Mouse (Mus musculus) intestine, embryonic 14.5 days (tissue): ENCODE results near the gene Tom1. TPM values are rescaled to one million over a fixed set of nuclear protein-coding genes. Genes with fewer than 3 reads are reported as not detected.
A peak's percentile ranks its signal among the peaks of the same experiment; 100 is the strongest.

Source experiments
- ATAC-seq: fragments of 200-750 bp; cut with Nextera tagmentation; replicated peaks from 2 replicates; pipeline ENCODE4 v1.8.0; 2017; ENCODE audit warnings: low read depth, moderate number of reproducible peaks, moderate TSS enrichment, moderate library complexity; ENCODE audit not compliant: low FRiP score, low TSS enrichment
- DNase-seq: peaks from one replicate; pipeline ENCODE4 v3.0.0-alpha.2; 2018; ENCODE audit warnings: low spot score
- H3K27ac ChIP-seq: fragments of 300-500 bp; sonication (generic); 2 replicates; pipeline ENCODE4 v1.5.1; 2014; ENCODE audit warnings: low read depth, mild to moderate bottlenecking, control low read depth
- H3K27me3 ChIP-seq: fragments of 300-500 bp; sonication (generic); replicated peaks from 2 replicates; pipeline ENCODE4 v1.6.1; 2014; ENCODE audit warnings: low read length, control low read depth; ENCODE audit not compliant: control insufficient read depth, insufficient read depth
- H3K36me3 ChIP-seq: fragments of 300-500 bp; sonication (generic); 2 replicates; pipeline ENCODE4 v1.6.1; 2014; ENCODE audit warnings: low read length, control low read depth; ENCODE audit not compliant: control insufficient read depth, insufficient read depth
- H3K4me1 ChIP-seq: fragments of 300-500 bp; sonication (generic); replicated peaks from 2 replicates; pipeline ENCODE4 v1.6.1; 2014; ENCODE audit warnings: low read length, control low read depth, mixed read lengths; ENCODE audit not compliant: control insufficient read depth, insufficient read depth
- H3K4me2 ChIP-seq: fragments of 300-500 bp; sonication (generic); 2 replicates; pipeline ENCODE4 v1.6.1; 2014; ENCODE audit warnings: low read length
- H3K4me3 ChIP-seq: fragments of 300-500 bp; sonication (generic); 2 replicates; pipeline ENCODE4 v1.5.1; 2014; ENCODE audit warnings: low read depth, low read length, control low read depth, mixed read lengths
- H3K9ac ChIP-seq: fragments of 300-500 bp; sonication (generic); 2 replicates; pipeline ENCODE4 v1.6.1; 2014; ENCODE audit warnings: mild to moderate bottlenecking, low read length
- H3K9me3 ChIP-seq: fragments of 300-500 bp; sonication (generic); 2 replicates; pipeline ENCODE4 v1.6.1; 2016; ENCODE audit warnings: low read length, control low read depth; ENCODE audit not compliant: control insufficient read depth
- WGBS: fragments of 180-500 bp; shearing (Covaris S2); extraction: QIAGEN DNeasy Blood & Tissue Kit; methylation state at CpG from one replicate; pipeline ENCODE4 v1.1.7; 2014; 5-methylcytosine and 5-hydroxymethylcytosine counted together
- polyA plus RNA-seq: library from polyadenylated mRNA; unstranded; fragments of >200 nt; fragmentation: Nextera tagmentation; extraction: Ambion mirVana; gene quantifications from 2 replicates; pipeline ENCODE4 v1.2.1, GENCODE M21; 2014

Gene Tom1
- polyA plus RNA-seq, 1 experiment from 2014 or later: 27.2 TPM

GRCm38 (mm10) chr8:75053342-75053741 is 19.8 kb downstream of the Tom1 start:
- Histone ChIP-seq H3K36me3 (no peaks in the 10 kb centered on the region), H3K9ac (no peak overlapping the region), H3K27me3 (no peaks in the 10 kb centered on the region), H3K4me2 (no peak overlapping the region), H3K4me3 (no peak overlapping the region), H3K9me3 (no peaks in the 10 kb centered on the region), H3K27ac (no peak overlapping the region), H3K4me1 (no peaks in the 10 kb centered on the region)
- WGBS: 94% methylated on average over 4 of the region's 4 CpGs
- DNase-seq (no peak), ATAC-seq (no peak)

GRCm38 (mm10) chr8:75055673-75056072 is 22.2 kb downstream of the Tom1 start:
- ATAC-seq (no peak), DNase-seq (no peak)
- no peak overlapping the region for H3K9ac ChIP-seq
- no peaks in the 10 kb centered on the region for H3K36me3 ChIP-seq
- H3K4me3 ChIP-seq: no peak overlapping the region
- H3K27ac ChIP-seq: no peak overlapping the region
- H3K4me2 ChIP-seq: no peak overlapping the region
- H3K27me3 ChIP-seq: no peaks in the 10 kb centered on the region
- H3K4me1 ChIP-seq: no peaks in the 10 kb centered on the region
- no peaks in the 10 kb centered on the region for H3K9me3 ChIP-seq
- WGBS: 85% methylated on average over 2 of the region's 2 CpGs

GRCm38 (mm10) chr8:75060022-75060421 is 26.5 kb downstream of the Tom1 start:
- Histone ChIP-seq H3K9ac (no peak overlapping the region), H3K36me3 (peaks cover 5% of the 10 kb centered on the region; the same call in 1 of the 2 replicates), H3K9me3 (no peaks in the 10 kb centered on the region), H3K27me3 (no peaks in the 10 kb centered on the region), H3K4me2 (no peak overlapping the region), H3K27ac (no peak overlapping the region), H3K4me3 (no peak overlapping the region), H3K4me1 (no peaks in the 10 kb centered on the region)
- ATAC-seq: no peak
- no peak for DNase-seq
- 76% methylated on average over 6 of the region's 6 CpGs for WGBS

GRCm38 (mm10) chr8:75060815-75061214 is 27.3 kb downstream of the Tom1 start:
- ATAC-seq (no peak), DNase-seq (no peak)
- no peak overlapping the region for H3K4me3 ChIP-seq
- no peaks in the 10 kb centered on the region for H3K27me3 ChIP-seq
- no peaks in the 10 kb centered on the region for H3K9me3 ChIP-seq
- H3K27ac ChIP-seq: no peak overlapping the region
- H3K4me1 ChIP-seq: no peaks in the 10 kb centered on the region
- H3K9ac ChIP-seq: no peak overlapping the region
- H3K36me3 ChIP-seq: peaks cover 9% of the 10 kb centered on the region; the same call in 1 of the 2 replicates
- no peak overlapping the region for H3K4me2 ChIP-seq
- WGBS: 74% methylated on average over 2 of the region's 2 CpGs

- ATAC-seq: no peak
- H3K9me3 ChIP-seq: no peaks in the 10 kb centered on the region
- 85% methylated on average over 3 of the region's 3 CpGs for WGBS
Measured at GRCm38 (mm10) chr8:75063290-75063689, 29.8 kb downstream of the Tom1 start.

GRCm38 (mm10) chr8:75064790-75065189 is 31.3 kb downstream of the Tom1 start:
- Histone ChIP-seq H3K36me3 (peaks cover 15% of the 10 kb centered on the region; the same call in 1 of the 2 replicates), H3K9ac (no peak overlapping the region), H3K4me1 (no peaks in the 10 kb centered on the region), H3K9me3 (no peaks in the 10 kb centered on the region), H3K27me3 (no peaks in the 10 kb centered on the region), H3K4me2 (no peak overlapping the region), H3K27ac (no peak overlapping the region), H3K4me3 (no peak overlapping the region)
- WGBS: 91% methylated on average over 3 of the region's 3 CpGs
- ATAC-seq (no peak), DNase-seq (no peak)

More at GRCm38 (mm10) chr8:75063290-75063689, 29.8 kb downstream of the Tom1 start:
- Histone ChIP-seq H3K36me3 (peaks cover 15% of the 10 kb centered on the region; the same call in 1 of the 2 replicates), H3K4me3 (no peak overlapping the region), H3K4me2 (no peak overlapping the region), H3K27ac (no peak overlapping the region), H3K27me3 (no peaks in the 10 kb centered on the region), H3K4me1 (no peaks in the 10 kb centered on the region), H3K9ac (no peak overlapping the region)
- DNase-seq: no peak

GRCm38 (mm10) chr8:75067287-75067686 is 33.8 kb downstream of the Tom1 start:
- Histone ChIP-seq H3K9ac (no peak overlapping the region), H3K9me3 (no peaks in the 10 kb centered on the region), H3K4me2 (no peak overlapping the region), H3K4me3 (no peak overlapping the region), H3K27me3 (no peaks in the 10 kb centered on the region), H3K27ac (no peak overlapping the region), H3K4me1 (no peaks in the 10 kb centered on the region), H3K36me3 (peaks cover 13% of the 10 kb centered on the region; the same call in 1 of the 2 replicates)
- no peak for DNase-seq
- WGBS: 71% methylated on average over 6 of the region's 6 CpGs
- ATAC-seq: no peak

- DNase-seq (no peak), ATAC-seq (no peak)
- H3K9me3 ChIP-seq: no peaks in the 10 kb centered on the region
- no peak overlapping the region for H3K27ac ChIP-seq
- H3K4me2 ChIP-seq: no peak overlapping the region
- WGBS: 91% methylated on average over 1 of the region's 1 CpGs
- H3K27me3 ChIP-seq: no peaks in the 10 kb centered on the region
- no peak overlapping the region for H3K9ac ChIP-seq
- no peak overlapping the region for H3K4me3 ChIP-seq
- peaks cover 7% of the 10 kb centered on the region; the same call in 1 of the 2 replicates for H3K36me3 ChIP-seq
- no peaks in the 10 kb centered on the region for H3K4me1 ChIP-seq
Measured at GRCm38 (mm10) chr8:75070297-75070696, 36.8 kb downstream of the Tom1 start.

GRCm38 (mm10) chr8:75071627-75072346 is 38.3 kb downstream of the Tom1 start:
- H3K9ac ChIP-seq: no peak overlapping the region
- no peaks in the 10 kb centered on the region for H3K9me3 ChIP-seq
- DNase-seq (peak; percentile 88), ATAC-seq (peak; percentile 71)
- WGBS: 20% methylated on average over 4 of the region's 4 CpGs
- H3K4me2 ChIP-seq: no peak overlapping the region
- H3K27ac ChIP-seq: no peak overlapping the region
- H3K4me1 ChIP-seq: no peaks in the 10 kb centered on the region
- no peaks in the 10 kb centered on the region for H3K27me3 ChIP-seq
- H3K4me3 ChIP-seq: no peak overlapping the region
- H3K36me3 ChIP-seq: no peaks in the 10 kb centered on the region; the same call in 1 of the 2 replicates
